Mouse (Mus musculus): ENCODE results near the gene Cd59a.
"Not testable (repeated sequence)": the region's sequence is repeated elsewhere in the genome, so short reads cannot be mapped to it uniquely, and the experiment has no call there.

Gene Cd59a

GRCm38 (mm10) chr2:104109021-104109420 is 13.4 kb downstream of the Cd59a start:
- not testable (repeated sequence) for DNase-seq (ENCODE audit: low spot score)

- DNase-seq (ENCODE audit: low spot score), result no peak
These were observed 13.9 kb downstream of the Cd59a start for GRCm38 (mm10) chr2:104109528-104109927.

GRCm38 (mm10) chr2:104110031-104110430 is 14.4 kb downstream of the Cd59a start:
- no peak for DNase-seq (ENCODE audit: low spot score)

GRCm38 (mm10) chr2:104111170-104111797 is 15.7 kb downstream of the Cd59a start:
- DNase-seq (ENCODE audit: low spot score), result not testable (repeated sequence)

GRCm38 (mm10) chr2:104113563-104113962 is 18.0 kb downstream of the Cd59a start:
- DNase-seq (ENCODE audit: low spot score), result not testable (repeated sequence)

- DNase-seq (ENCODE audit: low spot score), result no peak
These were observed 19.3 kb downstream of the Cd59a start for GRCm38 (mm10) chr2:104114898-104115297.

- not testable (repeated sequence) for DNase-seq (ENCODE audit: low spot score)
These were observed 21.6 kb downstream of the Cd59a start for GRCm38 (mm10) chr2:104117173-104117572.

- no peak for DNase-seq (ENCODE audit: low spot score)
These were observed 23.5 kb downstream of the Cd59a start for GRCm38 (mm10) chr2:104119097-104119496.

GRCm38 (mm10) chr2:104120312-104120711 is 24.7 kb downstream of the Cd59a start:
- DNase-seq (ENCODE audit: low spot score), result no peak

GRCm38 (mm10) chr2:104121681-104122504 is 26.3 kb downstream of the Cd59a start:
- no peak for DNase-seq (ENCODE audit: low spot score)

- DNase-seq (ENCODE audit: low spot score), result peak; percentile 93
These were observed 27.1 kb downstream of the Cd59a start, which contains the start of gene A930018P22Rik for GRCm38 (mm10) chr2:104122505-104123378. TSS of gene A930018P22Rik (plus strand) at chr2:104122769.

GRCm38 (mm10) chr2:104123540-104123939 is 27.9 kb downstream of the Cd59a start:
- no peak for DNase-seq (ENCODE audit: low spot score)

- DNase-seq (ENCODE audit: low spot score), result no peak
These were observed 28.5 kb downstream of the Cd59a start for GRCm38 (mm10) chr2:104124071-104124470.

GRCm38 (mm10) chr2:104128803-104129531 is 33.4 kb downstream of the Cd59a start:
- DNase-seq (ENCODE audit: low spot score), result no peak

GRCm38 (mm10) chr2:104130165-104130564 is 34.6 kb downstream of the Cd59a start:
- DNase-seq (ENCODE audit: low spot score), result no peak

GRCm38 (mm10) chr2:104130969-104131368 is 35.4 kb downstream of the Cd59a start:
- no peak for DNase-seq (ENCODE audit: low spot score)

GRCm38 (mm10) chr2:104132266-104132859 is 36.8 kb downstream of the Cd59a start:
- DNase-seq (ENCODE audit: low spot score), result no peak

GRCm38 (mm10) chr2:104133042-104133810 is 37.6 kb downstream of the Cd59a start:
- DNase-seq (ENCODE audit: low spot score), result no peak

- peak; percentile 28 for DNase-seq (ENCODE audit: low spot score)
These were observed 38.8 kb downstream of the Cd59a start for GRCm38 (mm10) chr2:104134150-104135056.

All from ovary, postnatal 36 days (tissue).